Mouse (Mus musculus): ENCODE results near the gene Washc4. TPM values are rescaled to one million over a fixed set of nuclear protein-coding genes. Genes with fewer than 3 reads are reported as not detected.
A peak's percentile ranks its signal among the peaks of the same experiment; 100 is the strongest.

The Washc4 gene
- total RNA-seq, 2 experiments from 2014 or later, result 26.1 to 27.0 TPM

DNA sequence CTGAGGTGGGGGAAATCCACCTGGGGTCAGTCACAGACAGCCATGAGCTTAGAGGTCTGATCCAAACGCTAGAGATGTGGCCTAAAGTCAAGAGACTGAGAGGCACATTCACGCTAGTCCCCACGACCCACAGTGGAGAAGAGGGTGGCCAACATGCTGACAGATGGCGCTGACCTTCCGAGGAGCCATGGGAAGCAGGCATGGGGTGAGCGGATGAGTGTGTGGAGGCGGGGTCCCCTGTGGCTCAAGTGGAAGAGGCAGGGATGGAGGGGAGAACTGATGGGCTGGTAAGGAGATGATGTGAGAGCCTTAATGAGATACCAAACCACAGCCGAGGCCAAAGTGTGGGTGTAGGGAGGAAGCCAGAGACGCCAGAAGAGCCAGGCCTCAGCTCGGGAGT lies 88.2 kb downstream of the Washc4 start:
- intact Hi-C loops (cut with DNase I), result no loop called here

GRCm38 (mm10) chr10:83632806-83633374 lies 89.3 kb downstream of the Washc4 start:
- intact Hi-C loops (cut with DNase I), result no loop called here

More for the DNA sequence above, 88.2 kb downstream of the Washc4 start:
- no peak for DNase-seq

DNA sequence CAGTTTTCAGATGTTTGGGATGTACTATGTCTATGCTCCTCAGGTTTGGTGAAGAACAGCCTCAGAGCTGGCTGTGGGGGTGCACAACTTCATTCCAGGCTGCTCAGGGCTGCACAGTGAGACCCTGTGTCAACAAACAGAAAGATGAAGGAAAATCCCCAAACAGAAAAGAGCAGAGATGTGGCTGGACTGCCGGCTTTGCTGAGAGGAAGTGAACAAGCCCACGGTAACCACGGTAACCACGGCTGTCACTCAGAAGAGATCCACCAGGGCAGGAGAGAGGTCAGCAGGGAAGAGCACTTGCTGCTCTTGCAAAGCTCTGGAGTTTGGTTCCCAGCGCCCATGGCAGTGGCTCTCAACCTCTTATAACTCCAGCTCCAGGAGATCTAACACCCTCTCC lies 90.9 kb downstream of the Washc4 start:
- intact Hi-C loops (cut with DNase I), result no loop called here
- peak; percentile 48 for DNase-seq

More at GRCm38 (mm10) chr10:83632806-83633374, 89.3 kb downstream of the Washc4 start:
- peak; percentile 66 for DNase-seq

GRCm38 (mm10) chr10:83636191-83636590 lies 92.6 kb downstream of the Washc4 start:
- no peak for DNase-seq
- intact Hi-C loops (cut with DNase I), result no loop called here

- DNase-seq, result peak; percentile 73
- intact Hi-C loops (cut with DNase I), result no loop called here
Observed at GRCm38 (mm10) chr10:83637295-83637694, 93.7 kb downstream of the Washc4 start.

DNA sequence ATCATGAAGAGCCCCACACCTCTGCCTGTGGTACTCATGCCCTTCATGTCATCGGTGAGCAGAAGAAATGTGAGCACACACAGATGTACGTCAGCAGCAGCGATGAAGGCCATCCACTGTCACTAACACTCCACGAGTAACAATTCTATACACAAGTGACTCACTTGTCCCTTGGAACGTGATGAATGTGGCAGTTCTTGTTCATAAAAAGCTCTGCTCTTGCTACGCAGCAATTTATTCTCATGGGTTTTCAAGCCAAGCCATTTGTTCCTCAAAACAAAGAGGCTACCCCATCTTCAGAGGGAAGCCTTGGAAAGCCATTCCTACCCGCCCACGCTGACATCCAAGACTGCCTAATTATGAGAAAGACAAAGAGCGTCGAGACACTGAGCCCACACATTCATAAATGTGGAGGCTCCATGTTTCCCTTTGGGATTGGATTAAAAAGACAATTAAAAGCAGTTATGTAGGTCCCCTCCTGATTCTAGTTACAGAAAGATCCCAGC lies 96.4 kb downstream of the Washc4 start:
- intact Hi-C loops (cut with DNase I), result no loop called here
- DNase-seq, result no peak

DNA sequence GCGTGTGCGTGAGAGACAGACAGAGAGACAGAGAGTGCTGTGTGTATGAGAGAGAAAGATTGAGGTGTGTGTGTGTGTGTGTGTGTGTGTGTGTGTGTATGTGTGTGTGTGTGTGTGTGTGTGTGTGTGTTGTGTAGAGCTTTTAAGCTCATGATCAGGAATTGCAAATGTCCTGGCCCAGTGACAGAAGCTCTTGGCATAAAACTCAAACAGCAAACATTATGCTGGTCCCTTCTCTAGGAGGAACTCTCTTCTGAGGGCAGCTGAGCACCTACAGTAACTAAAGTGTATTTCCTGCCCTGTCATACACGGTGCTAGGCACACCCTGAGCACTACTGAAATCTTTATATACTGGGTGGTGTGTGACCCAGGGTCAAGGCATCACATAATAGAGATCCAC lies 98.1 kb downstream of the Washc4 start:
- intact Hi-C loops (cut with DNase I), result no loop called here
- DNase-seq, result no peak

DNA sequence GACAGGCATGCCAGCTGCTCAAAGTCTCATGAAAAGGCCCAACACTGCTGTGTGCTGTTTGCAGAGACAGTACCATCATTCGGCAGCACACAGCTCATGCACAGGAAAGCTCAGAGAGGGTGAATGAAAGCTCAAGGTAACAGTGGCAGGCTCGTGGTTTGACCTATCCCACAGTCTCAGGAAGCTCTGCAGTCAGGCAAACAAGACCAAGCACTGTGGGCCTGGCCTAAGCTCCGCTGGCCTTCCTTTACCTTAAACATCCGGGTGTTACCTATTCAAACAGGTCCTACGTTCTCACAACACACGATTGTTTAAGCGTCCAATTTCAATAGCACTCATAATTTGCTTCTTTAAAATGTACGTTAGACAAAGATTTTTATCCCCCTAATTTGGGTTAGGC lies 100.6 kb downstream of the Washc4 start:
- intact Hi-C loops (cut with DNase I), result no loop called here

GRCm38 (mm10) chr10:83644865-83645715 lies 101.5 kb downstream of the Washc4 start:
- DNase-seq, result no peak
- intact Hi-C loops (cut with DNase I), result no loop called here

More for the DNA sequence above, 100.6 kb downstream of the Washc4 start:
- no peak for DNase-seq

- no peak for DNase-seq
- intact Hi-C loops (cut with DNase I), result no loop called here
Observed at GRCm38 (mm10) chr10:83645716-83645990, 102.1 kb downstream of the Washc4 start.

Other genes with a start within 250 kb of the Washc4 start
- 10 to 100 TPM; 32.5 to 38.7 TPM for gene Slc41a2, start 205.9 kb upstream of the Washc4 start, total RNA-seq (2021)
- gene D10Wsu102e, start 183.5 kb upstream of the Washc4 start, total RNA-seq (2021), result 1 to 10 TPM; 4.1 to 5.3 TPM
- gene Aldh1l2, start 9.6 kb upstream of the Washc4 start, total RNA-seq (2021), result 10 to 100 TPM; 33.6 to 33.9 TPM
- 10 to 100 TPM; 35.9 to 38.8 TPM for gene Appl2, start 105.0 kb downstream of the Washc4 start, total RNA-seq (2021)
- 10 to 100 TPM; 46.9 to 52.0 TPM for gene 1500009L16Rik, start 179.1 kb downstream of the Washc4 start, total RNA-seq (2021)

Data from left cerebral cortex, postnatal 4 days (tissue).